In genomic region chr6:125364448-125364847, GRCm38 (mm10) we compare ENCODE assay signal across 9 mouse cellular contexts. TPM values are rescaled to one million over a fixed set of nuclear protein-coding genes. Genes with fewer than 3 reads are reported as not detected.
DNase-seq lines count a peak whose midpoint lies in the region; ATAC-seq and TF ChIP-seq lines count a peak whose summit lies in the region.
"Had no signal": no experiment of that assay in that cellular context is flagged by ENCODE, and none has a peak within 500 bp of the region (broad histone marks: within the 10 kb centered on the region; RNA-seq: fewer than 3 reads in every experiment).

No protein-coding gene starts in this region.

- H3K27ac ChIP-seq in forebrain, postnatal 0 days (ENCODE audit: low read depth, low read length) = no peak overlapping the region
- no peak overlapping the region for H3K27ac ChIP-seq in forebrain, embryonic 14.5 days (ENCODE audit: low read depth, low read length)
- no peak overlapping the region for H3K27ac ChIP-seq in neural tube, embryonic 12.5 days
- H3K27ac ChIP-seq in kidney, embryonic 16.5 days (ENCODE audit: low read length) = no peak overlapping the region
- peak overlapping the region; percentile 45 for H3K27ac ChIP-seq in stomach, postnatal 0 days (replicated peaks)

- peak overlapping the region; percentile 23; the same call in 1 of the 2 replicates for H3K4me2 ChIP-seq in forebrain, postnatal 0 days (ENCODE audit: low read depth)
- no peak overlapping the region for H3K4me2 ChIP-seq in forebrain, embryonic 14.5 days (ENCODE audit: low read length)
- peak overlapping the region; percentile 27; the same call in 1 of the 2 replicates for H3K4me2 ChIP-seq in neural tube, embryonic 12.5 days (replicated peaks)
- no peak overlapping the region for H3K4me2 ChIP-seq in kidney, embryonic 16.5 days (replicated peaks; ENCODE audit: low read depth, low read length)
- H3K4me2 ChIP-seq in stomach, postnatal 0 days (replicated peaks; ENCODE audit: low read depth) = no peak overlapping the region

- H3K9ac ChIP-seq in forebrain, postnatal 0 days = no peak overlapping the region
- H3K9ac ChIP-seq in forebrain, embryonic 14.5 days (ENCODE audit: low read length) = no peak overlapping the region
- no peak overlapping the region for H3K9ac ChIP-seq in neural tube, embryonic 12.5 days
- H3K9ac ChIP-seq in kidney, embryonic 16.5 days (replicated peaks; ENCODE audit: low read length) = no peak overlapping the region
- no peak overlapping the region for H3K9ac ChIP-seq in stomach, postnatal 0 days (ENCODE audit: low read length)

- peak; percentile 12; the same call in 1 of the 2 replicates for ATAC-seq in forebrain, postnatal 0 days
- ATAC-seq in forebrain, embryonic 14.5 days = no peak
- ATAC-seq in neural tube, embryonic 12.5 days (ENCODE audit: low FRiP score, low read depth) = no peak
- peak; percentile 43; the same call in 1 of the 2 replicates for ATAC-seq in kidney, embryonic 16.5 days (ENCODE audit: low FRiP score, low TSS enrichment)
- ATAC-seq in stomach, postnatal 0 days (ENCODE audit: low FRiP score, low TSS enrichment) = no peak
- ATAC-seq: CD4-positive, CD25-positive, alpha-beta regulatory T cell, adult 4 months had no signal

- no peak for TF ChIP-seq EP300 in stomach, postnatal 0 days (optimal IDR thresholded peaks at IDR 0.05)

- no peak for DNase-seq in forebrain, postnatal 0 days
- DNase-seq in forebrain, embryonic 14.5 days (ENCODE audit: low spot score) = no peak
- no peak for DNase-seq in neural tube, embryonic 10.5 days (ENCODE audit: extremely low spot score, low spot score)
- DNase-seq in stomach, postnatal 0 days (ENCODE audit: low spot score) = no peak
- DNase-seq in right cerebral cortex, postnatal 4 days = no peak
- DNase-seq in Muller cell, postnatal 12 days (ENCODE audit: inconsistent ontology term) = no peak

- H3K9me3 ChIP-seq in forebrain, postnatal 0 days (ENCODE audit: low read length) = no peaks in the 10 kb centered on the region
- H3K9me3 ChIP-seq in forebrain, embryonic 14.5 days (replicated peaks; ENCODE audit: control insufficient read depth, low read length) = no peaks in the 10 kb centered on the region
- H3K9me3 ChIP-seq in neural tube, embryonic 12.5 days = no peaks in the 10 kb centered on the region
- H3K9me3 ChIP-seq in kidney, embryonic 16.5 days (ENCODE audit: low read length) = no peaks in the 10 kb centered on the region
- H3K9me3 ChIP-seq in stomach, postnatal 0 days (ENCODE audit: control insufficient read depth, low read length) = no peaks in the 10 kb centered on the region

- H3K4me1 ChIP-seq in forebrain, postnatal 0 days (ENCODE audit: insufficient read depth) = no peaks in the 10 kb centered on the region; the same call in 1 of the 2 replicates
- peaks cover 5% of the 10 kb centered on the region; the same call in 1 of the 2 replicates for H3K4me1 ChIP-seq in forebrain, embryonic 14.5 days (ENCODE audit: control insufficient read depth, insufficient read depth, low read length)
- peaks cover 13% of the 10 kb centered on the region; the same call in 1 of the 2 replicates for H3K4me1 ChIP-seq in neural tube, embryonic 12.5 days
- H3K4me1 ChIP-seq in kidney, embryonic 16.5 days (ENCODE audit: insufficient read depth, low read length) = peaks cover 40% of the 10 kb centered on the region
- H3K4me1 ChIP-seq in stomach, postnatal 0 days (replicated peaks; ENCODE audit: control insufficient read depth, insufficient read depth) = peaks cover 2% of the 10 kb centered on the region; the same call in 1 of the 2 replicates

- 9% methylated on average over 8 of the region's 8 CpGs for WGBS in forebrain, postnatal 0 days
- 6% methylated on average over 8 of the region's 8 CpGs for WGBS in forebrain, embryonic 14.5 days
- 5% methylated on average over 8 of the region's 8 CpGs for WGBS in neural tube, embryonic 12.5 days
- 11% methylated on average over 8 of the region's 8 CpGs for WGBS in kidney, embryonic 16.5 days
- WGBS in stomach, postnatal 0 days = 12% methylated on average over 8 of the region's 8 CpGs

- no peaks in the 10 kb centered on the region for H3K36me3 ChIP-seq in forebrain, postnatal 0 days (ENCODE audit: insufficient read depth)
- no peaks in the 10 kb centered on the region for H3K36me3 ChIP-seq in forebrain, embryonic 14.5 days (ENCODE audit: control insufficient read depth, insufficient read depth, low read length)
- no peaks in the 10 kb centered on the region; the same call in 1 of the 2 replicates for H3K36me3 ChIP-seq in neural tube, embryonic 12.5 days
- peaks cover 32% of the 10 kb centered on the region for H3K36me3 ChIP-seq in kidney, embryonic 16.5 days (ENCODE audit: insufficient read depth, low read length)
- H3K36me3 ChIP-seq in stomach, postnatal 0 days (ENCODE audit: control insufficient read depth, insufficient read depth, low read length) = peaks cover 22% of the 10 kb centered on the region

- TF ChIP-seq CTCF in forebrain, postnatal 0 days (IDR thresholded peaks at IDR 0.05; ENCODE audit: low read depth) = no peak
- peak; percentile 68 for TF ChIP-seq CTCF in stomach, postnatal 0 days (IDR thresholded peaks at IDR 0.05; ENCODE audit: low read depth)

- H3K27me3 ChIP-seq in forebrain, postnatal 0 days (ENCODE audit: insufficient read depth, low read length) = peaks cover 19% of the 10 kb centered on the region
- H3K27me3 ChIP-seq in forebrain, embryonic 14.5 days (replicated peaks; ENCODE audit: control insufficient read depth, insufficient read depth, low read length) = peaks cover 20% of the 10 kb centered on the region
- H3K27me3 ChIP-seq in neural tube, embryonic 12.5 days (replicated peaks) = peaks cover 46% of the 10 kb centered on the region
- no peaks in the 10 kb centered on the region for H3K27me3 ChIP-seq in kidney, embryonic 16.5 days (ENCODE audit: insufficient read depth, low read length)
- no peaks in the 10 kb centered on the region for H3K27me3 ChIP-seq in stomach, postnatal 0 days (ENCODE audit: control insufficient read depth, insufficient read depth, low read length)

- no peak overlapping the region for H3K4me3 ChIP-seq in forebrain, postnatal 0 days (ENCODE audit: low read depth, low read length)
- no peak overlapping the region for H3K4me3 ChIP-seq in forebrain, embryonic 14.5 days (ENCODE audit: low read depth, low read length)
- no peak overlapping the region for H3K4me3 ChIP-seq in neural tube, embryonic 12.5 days
- H3K4me3 ChIP-seq in kidney, embryonic 16.5 days (ENCODE audit: low read length) = no peak overlapping the region
- no peak overlapping the region for H3K4me3 ChIP-seq in stomach, postnatal 0 days (ENCODE audit: low read depth, low read length)

RNA-seq across cellular contexts. Expression of gene Tnfrsf1a, which starts 15.3 kb away (rescaled TPM):
- 6.8 and 12.1 TPM in 2 replicates for total RNA-seq in forebrain, postnatal 0 days (2014; rRNA removed)
- polyA plus RNA-seq in forebrain, postnatal 0 days (2015; fragmentation: Nextera tagmentation; extraction: Ambion mirVana) = 13.2 and 13.6 TPM in 2 replicates
- 14.2 and 16.2 TPM in 2 replicates for polyA plus RNA-seq in forebrain, embryonic 14.5 days (2014; fragmentation: Nextera tagmentation; extraction: Ambion mirVana)
- 22.7 and 23.3 TPM in 2 replicates for polyA plus RNA-seq in neural tube, embryonic 12.5 days (2016; fragmentation: Nextera tagmentation; extraction: Ambion mirVana)
- polyA plus RNA-seq in kidney, embryonic 16.5 days (2015; fragmentation: Nextera tagmentation; extraction: Ambion mirVana) = 91.0 and 93.2 TPM in 2 replicates
- polyA plus RNA-seq in stomach, postnatal 0 days (2015; fragmentation: Nextera tagmentation; extraction: Ambion mirVana) = 75.3 and 77.7 TPM in 2 replicates

RNA-seq across cellular contexts. Expression of gene Plekhg6, which starts 16.1 kb away (rescaled TPM):
- 0.15 and 1.00 TPM in 2 replicates for total RNA-seq in forebrain, postnatal 0 days (2014; rRNA removed)
- polyA plus RNA-seq in forebrain, postnatal 0 days (2015; fragmentation: Nextera tagmentation; extraction: Ambion mirVana) = 0.16 TPM in 2 replicates
- 0.16 TPM in 1 of 2 replicates, not detected in the other for polyA plus RNA-seq in forebrain, embryonic 14.5 days (2014; fragmentation: Nextera tagmentation; extraction: Ambion mirVana)
- 0.09 and 0.15 TPM in 2 replicates for polyA plus RNA-seq in neural tube, embryonic 12.5 days (2016; fragmentation: Nextera tagmentation; extraction: Ambion mirVana)
- polyA plus RNA-seq in kidney, embryonic 16.5 days (2015; fragmentation: Nextera tagmentation; extraction: Ambion mirVana) = 4.9 and 6.0 TPM in 2 replicates
- polyA plus RNA-seq in stomach, postnatal 0 days (2015; fragmentation: Nextera tagmentation; extraction: Ambion mirVana) = 6.3 and 6.7 TPM in 2 replicates

RNA-seq across cellular contexts. Expression of gene Scnn1a, which starts 44.0 kb away (rescaled TPM):
- 0.67 and 1.2 TPM in 2 replicates for total RNA-seq in forebrain, postnatal 0 days (2014; rRNA removed)
- polyA plus RNA-seq in forebrain, postnatal 0 days (2015; fragmentation: Nextera tagmentation; extraction: Ambion mirVana) = 1.0 and 1.5 TPM in 2 replicates
- 0.29 and 0.37 TPM in 2 replicates for polyA plus RNA-seq in forebrain, embryonic 14.5 days (2014; fragmentation: Nextera tagmentation; extraction: Ambion mirVana)
- 0.13 and 0.47 TPM in 2 replicates for polyA plus RNA-seq in neural tube, embryonic 12.5 days (2016; fragmentation: Nextera tagmentation; extraction: Ambion mirVana)
- 7.5 and 7.7 TPM in 2 replicates for polyA plus RNA-seq in kidney, embryonic 16.5 days (2015; fragmentation: Nextera tagmentation; extraction: Ambion mirVana)
- polyA plus RNA-seq in stomach, postnatal 0 days (2015; fragmentation: Nextera tagmentation; extraction: Ambion mirVana) = 18.5 and 20.6 TPM in 2 replicates
- polyA plus RNA-seq: CD4-positive, CD25-positive, alpha-beta regulatory T cell, adult 4 months had no signal

RNA-seq across cellular contexts. Expression of gene Ltbr, which starts 50.8 kb away (rescaled TPM):
- 14.9 and 19.9 TPM in 2 replicates for total RNA-seq in forebrain, postnatal 0 days (2014; rRNA removed)
- 11.4 and 14.8 TPM in 2 replicates for polyA plus RNA-seq in forebrain, postnatal 0 days (2015; fragmentation: Nextera tagmentation; extraction: Ambion mirVana)
- 10.8 and 12.9 TPM in 2 replicates for polyA plus RNA-seq in forebrain, embryonic 14.5 days (2014; fragmentation: Nextera tagmentation; extraction: Ambion mirVana)
- polyA plus RNA-seq in neural tube, embryonic 12.5 days (2016; fragmentation: Nextera tagmentation; extraction: Ambion mirVana) = 17.0 and 18.7 TPM in 2 replicates
- 71.6 and 73.7 TPM in 2 replicates for polyA plus RNA-seq in kidney, embryonic 16.5 days (2015; fragmentation: Nextera tagmentation; extraction: Ambion mirVana)
- polyA plus RNA-seq in stomach, postnatal 0 days (2015; fragmentation: Nextera tagmentation; extraction: Ambion mirVana) = 71.5 and 73.0 TPM in 2 replicates

Comparison
In these comparisons a context has a peak if more than half of its experiments do, and no peak if none do; other contexts are left out.
1. ATAC-seq: peak in forebrain, postnatal 0 days (single experiment) and kidney, embryonic 16.5 days (single experiment); none in forebrain, embryonic 14.5 days (single experiment), neural tube, embryonic 12.5 days (single experiment) and stomach, postnatal 0 days (single experiment).
2. H3K4me2 ChIP-seq: peak in forebrain, postnatal 0 days (single experiment) and neural tube, embryonic 12.5 days (single experiment); none in forebrain, embryonic 14.5 days (single experiment), kidney, embryonic 16.5 days (single experiment) and stomach, postnatal 0 days (single experiment).